Mouse (Mus musculus) hindbrain, embryonic 10.5 days (tissue): ENCODE results near the gene 1700067P10Rik. TPM values are rescaled to one million over a fixed set of nuclear protein-coding genes. Genes with fewer than 3 reads are reported as not detected.

Experiments
- DNase-seq: peaks from one replicate; pipeline ENCODE4 v3.0.0-alpha.2; 2017; ENCODE audit warnings: low spot score
- H3K27ac ChIP-seq: fragments of 300-500 bp; sonication (generic); 2 replicates; pipeline ENCODE4 v1.5.1; 2016; ENCODE audit warnings: mild to moderate bottlenecking, moderate library complexity
- H3K27me3 ChIP-seq: fragments of 300-500 bp; sonication (generic); 2 replicates; pipeline ENCODE4 v1.6.1; 2016; ENCODE audit warnings: mild to moderate bottlenecking; ENCODE audit not compliant: poor library complexity, insufficient read depth, severe bottlenecking
- H3K36me3 ChIP-seq: fragments of 300-500 bp; sonication (generic); 2 replicates; pipeline ENCODE4 v1.6.1; 2016; ENCODE audit warnings: mild to moderate bottlenecking, moderate library complexity
- H3K4me1 ChIP-seq: fragments of 300-500 bp; sonication (generic); replicated peaks from 2 replicates; pipeline ENCODE4 v1.6.1; 2016; ENCODE audit warnings: mild to moderate bottlenecking
- H3K4me3 ChIP-seq: fragments of 300-500 bp; sonication (generic); 2 replicates; pipeline ENCODE4 v1.5.1; 2016; ENCODE audit warnings: mild to moderate bottlenecking, moderate library complexity
- H3K9me3 ChIP-seq: fragments of 300-500 bp; sonication (generic); 2 replicates; pipeline ENCODE4 v1.6.1; 2016; ENCODE audit warnings: mild to moderate bottlenecking, moderate library complexity
- WGBS: fragments of 180-500 bp; shearing (Covaris S2); methylation state at CpG from one replicate; pipeline ENCODE4 v1.1.7; 2016; 5-methylcytosine and 5-hydroxymethylcytosine counted together
- polyA plus RNA-seq: library from polyadenylated mRNA; unstranded; fragments of >200 nt; fragmentation: Nextera tagmentation; extraction: Ambion mirVana; gene quantifications from 2 replicates; pipeline ENCODE4 v1.2.1, GENCODE M21; 2016

The 1700067P10Rik gene
- 0.14 and 0.20 TPM in 2 replicates for polyA plus RNA-seq

DNA sequence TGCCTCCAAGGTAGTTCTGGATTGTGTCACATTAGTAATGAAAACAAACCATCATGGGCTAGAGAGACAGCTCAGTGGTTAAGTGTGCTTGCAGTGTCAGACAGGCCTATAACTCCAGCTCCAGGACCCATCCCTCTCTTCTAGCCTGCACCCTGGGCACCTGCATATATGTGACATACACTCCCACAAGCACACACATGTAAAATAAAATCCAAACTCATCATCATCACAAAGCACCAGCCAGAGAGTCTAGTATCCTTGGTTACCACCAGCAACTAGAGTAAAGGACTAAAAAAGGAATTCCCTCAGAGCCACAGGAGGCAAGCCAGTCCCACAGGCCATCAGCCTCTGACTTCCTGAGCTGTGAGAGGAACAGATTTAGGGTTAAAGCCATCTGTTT is at the start of gene 1700067P10Rik:
Gene 1700067P10Rik, plus strand, starts transcription at position 301 of the 400 bp plus-strand sequence.
- H3K27me3 ChIP-seq = peaks cover 15% of the 10 kb centered on the region
- H3K4me3 ChIP-seq = no peak within 1 kb of the TSS
- no peak for DNase-seq
- peaks cover 15% of the 10 kb centered on the region; the same call in 1 of the 2 replicates for H3K4me1 ChIP-seq
- 0 out of 2 replicates have a peak within 1 kb of the TSS, but pooled peaks have one; percentile 45 for H3K27ac ChIP-seq
- no peaks in the 10 kb centered on the region for H3K36me3 ChIP-seq
- H3K9me3 ChIP-seq = peaks cover 7% of the 10 kb centered on the region; the same call in 1 of the 2 replicates

DNA sequence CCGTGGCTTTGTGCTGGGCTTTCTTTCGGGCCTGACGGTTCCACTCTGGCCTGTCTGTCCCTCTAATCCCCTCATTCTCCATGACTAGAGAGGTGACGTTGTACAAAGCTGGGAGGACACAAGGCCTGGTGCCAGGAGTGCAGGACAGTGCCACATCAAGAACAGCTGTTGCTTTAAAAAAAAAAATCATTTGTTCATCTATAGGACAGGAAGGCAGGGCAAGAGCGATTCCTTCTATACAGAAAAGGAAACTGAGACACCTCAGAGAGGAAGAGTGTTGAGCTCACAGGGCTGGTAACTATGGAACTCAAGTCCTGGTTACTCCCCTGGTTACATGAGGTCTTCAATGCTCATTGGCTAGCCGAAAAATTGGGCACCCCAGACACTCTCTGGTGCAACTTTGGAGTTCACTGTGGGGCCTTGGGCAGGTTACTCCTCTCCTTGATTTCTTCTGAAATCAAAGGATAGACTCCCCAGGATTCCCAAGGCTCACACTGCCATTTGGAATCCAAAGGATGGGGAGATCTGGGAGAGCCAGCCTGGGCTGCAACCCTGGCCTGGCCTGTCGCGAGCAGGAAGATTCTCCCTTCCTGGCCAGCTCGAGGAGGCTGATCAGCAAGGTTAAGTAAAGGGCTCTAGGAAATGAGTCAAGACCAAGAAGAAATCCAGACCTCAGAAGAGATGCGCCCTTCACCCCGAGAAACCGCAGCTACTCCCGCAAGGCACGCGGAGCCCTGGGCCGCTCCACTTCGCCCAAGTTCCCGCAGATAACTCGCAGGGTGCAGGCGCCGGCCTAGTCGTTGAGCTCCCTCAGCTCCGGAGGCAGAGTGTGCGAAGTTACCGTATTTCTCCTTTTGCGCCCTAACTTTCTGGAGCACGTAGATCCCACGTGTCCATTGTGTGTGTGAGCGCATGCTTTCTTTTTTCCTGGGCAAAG is 47.5 kb upstream of the 1700067P10Rik start:
- H3K36me3 ChIP-seq = no peaks in the 10 kb centered on the region
- H3K27ac ChIP-seq = peak overlapping the region; percentile 87
- H3K4me1 ChIP-seq = peaks cover 31% of the 10 kb centered on the region
- WGBS = 4% methylated on average over 29 of the region's 29 CpGs
- DNase-seq = peak; percentile 76
- 0 out of 2 replicates have a peak, but pooled peaks cover 3% of the 10 kb centered on the region for H3K9me3 ChIP-seq
- H3K27me3 ChIP-seq = peaks cover 26% of the 10 kb centered on the region
- H3K4me3 ChIP-seq = peak overlapping the region; percentile 36

DNA sequence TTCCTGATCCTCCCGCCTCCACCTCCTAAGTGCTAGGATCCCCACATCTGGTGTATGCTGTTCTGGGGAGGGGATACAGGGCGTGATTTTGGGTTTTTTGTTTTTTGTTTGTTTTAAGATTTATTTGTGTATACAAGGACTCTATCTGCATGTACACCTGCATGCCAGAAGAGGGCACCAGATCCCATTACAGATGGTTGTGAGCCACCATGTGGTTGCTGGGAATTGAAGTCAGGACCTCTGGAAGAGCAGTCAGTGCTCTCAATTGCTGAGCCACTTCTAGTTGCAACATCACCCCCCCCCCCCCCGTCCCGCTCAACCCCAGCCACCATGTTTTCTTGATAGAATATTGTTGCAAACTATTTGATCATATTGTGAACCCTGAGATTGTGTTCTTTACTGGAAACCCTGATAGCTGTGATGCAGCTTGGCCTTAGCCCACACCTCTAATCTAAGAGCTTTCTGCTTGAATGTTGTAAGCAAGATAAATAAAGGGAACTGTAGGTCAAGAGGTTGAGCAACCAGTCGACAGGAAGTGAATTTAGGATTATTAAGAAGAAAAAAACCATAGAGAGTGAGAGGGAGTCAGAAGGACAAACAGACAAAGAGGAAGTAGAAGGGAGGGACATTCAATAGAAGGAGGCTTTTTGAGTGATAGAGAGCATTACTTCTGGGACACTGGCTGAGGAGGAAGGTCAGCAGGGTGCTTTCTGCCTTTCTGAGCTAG is 45.8 kb upstream of the 1700067P10Rik start:
- Histone ChIP-seq H3K36me3 (no peaks in the 10 kb centered on the region), H3K4me3 (no peak overlapping the region), H3K27ac (no peak overlapping the region), H3K9me3 (0 out of 2 replicates have a peak, but pooled peaks cover 3% of the 10 kb centered on the region), H3K27me3 (peaks cover 15% of the 10 kb centered on the region), H3K4me1 (peaks cover 31% of the 10 kb centered on the region)
- no peak for DNase-seq
- WGBS = 75% methylated on average over 5 of the region's 5 CpGs

DNA sequence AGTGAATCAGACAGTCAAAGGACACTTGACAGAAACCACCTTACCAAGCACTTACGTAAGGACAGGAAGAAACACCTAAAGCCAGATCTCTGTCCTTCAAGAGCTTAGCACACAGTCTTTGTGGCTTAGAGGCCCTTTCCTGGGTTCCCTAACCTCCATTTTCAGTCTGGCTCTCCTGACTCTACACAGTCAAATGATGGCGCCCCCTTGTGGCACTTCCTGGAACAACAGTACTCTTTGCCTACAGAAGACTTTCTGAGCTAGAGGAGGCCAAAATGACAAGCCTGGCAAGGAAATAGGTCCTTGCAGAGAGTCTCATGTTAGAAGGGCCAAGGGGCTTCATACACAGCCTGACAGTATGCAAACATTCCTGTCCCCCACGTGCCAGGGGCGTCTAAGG is 43.5 kb upstream of the 1700067P10Rik start:
- Histone ChIP-seq H3K36me3 (no peaks in the 10 kb centered on the region), H3K9me3 (0 out of 2 replicates have a peak, but pooled peaks cover 3% of the 10 kb centered on the region), H3K27ac (no peak overlapping the region), H3K27me3 (peaks cover 18% of the 10 kb centered on the region), H3K4me3 (no peak overlapping the region), H3K4me1 (peaks cover 19% of the 10 kb centered on the region)
- DNase-seq = peak; percentile 78
- 34% methylated on average over 4 of the region's 4 CpGs for WGBS

DNA sequence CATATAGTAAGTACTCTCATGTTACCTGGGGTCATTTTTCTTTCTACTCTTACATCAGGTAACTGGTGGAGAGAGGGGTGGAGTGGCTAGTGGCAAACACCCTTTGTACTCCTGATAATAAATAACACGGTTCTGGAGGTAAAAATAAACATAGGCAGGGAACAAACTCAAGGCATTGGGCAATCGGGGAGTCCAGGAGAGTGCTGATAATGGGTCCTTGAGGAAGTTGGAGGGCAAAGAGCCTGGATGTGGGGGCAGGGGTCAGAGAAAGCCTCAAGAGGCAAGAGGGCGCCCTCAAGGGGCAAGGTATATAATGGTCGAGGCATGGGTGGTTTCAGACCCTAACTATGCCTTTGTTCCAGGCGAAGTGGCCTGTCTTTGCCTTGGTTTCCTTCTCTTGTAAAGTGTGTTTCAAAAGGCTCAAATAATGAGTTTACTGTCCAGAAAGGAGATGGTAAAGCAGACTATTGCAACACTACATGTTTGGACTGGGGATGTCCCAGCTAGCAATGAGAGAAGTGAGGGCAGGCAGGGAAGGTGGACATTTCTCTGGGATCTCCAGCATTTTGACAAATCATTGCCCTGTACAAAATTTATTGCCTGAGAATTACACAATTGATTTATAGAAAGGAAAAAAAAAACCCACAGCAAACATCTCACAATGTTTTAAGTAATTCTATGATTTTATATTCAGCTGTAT is 37.3 kb upstream of the 1700067P10Rik start:
- Histone ChIP-seq H3K36me3 (no peaks in the 10 kb centered on the region), H3K27ac (no peak overlapping the region), H3K4me1 (peaks cover 14% of the 10 kb centered on the region), H3K27me3 (peaks cover 44% of the 10 kb centered on the region), H3K4me3 (no peak overlapping the region), H3K9me3 (no peaks in the 10 kb centered on the region)
- no peak for DNase-seq
- 78% methylated on average over 5 of the region's 5 CpGs for WGBS

DNA sequence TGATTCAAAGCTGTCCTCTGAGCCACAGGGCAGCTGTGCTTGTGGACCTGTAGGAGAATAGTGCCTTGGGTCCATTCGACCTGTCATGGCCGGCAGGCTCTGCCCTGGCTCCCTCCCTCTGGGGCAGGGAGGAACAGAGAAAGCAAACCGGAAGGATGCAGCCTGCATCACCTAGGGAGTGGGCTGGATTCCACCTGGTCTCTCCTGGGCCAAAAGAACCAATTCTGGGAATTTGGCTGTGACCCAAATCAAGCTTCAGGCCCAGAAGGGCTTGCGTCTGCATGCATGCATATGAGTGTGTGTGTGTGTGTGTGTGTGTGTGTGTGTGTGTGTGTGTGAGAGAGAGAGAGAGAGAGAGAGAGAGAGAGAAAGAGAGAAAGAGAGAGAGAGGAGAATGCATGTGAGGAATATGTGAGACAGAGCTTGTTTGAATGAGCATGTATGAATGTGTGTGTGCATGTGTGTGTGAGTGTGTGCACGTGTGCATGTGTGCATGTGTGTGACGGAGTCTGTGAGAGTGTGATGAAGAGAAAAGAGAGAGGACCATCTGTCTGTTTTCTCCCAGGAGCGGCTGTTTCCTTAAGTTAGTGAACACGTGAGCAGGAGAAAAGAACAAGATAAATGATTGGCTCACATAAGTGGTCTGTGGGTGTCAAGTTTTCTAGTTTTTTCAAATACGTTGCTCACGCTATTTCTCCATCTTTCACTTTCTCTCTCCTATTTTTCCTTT is 36.6 kb upstream of the 1700067P10Rik start:
- peaks cover 21% of the 10 kb centered on the region for H3K4me1 ChIP-seq
- 79% methylated on average over 10 of the region's 10 CpGs for WGBS
- no peaks in the 10 kb centered on the region for H3K9me3 ChIP-seq
- H3K27me3 ChIP-seq = peaks cover 51% of the 10 kb centered on the region
- no peaks in the 10 kb centered on the region for H3K36me3 ChIP-seq
- DNase-seq = no peak
- no peak overlapping the region for H3K4me3 ChIP-seq
- H3K27ac ChIP-seq = no peak overlapping the region

DNA sequence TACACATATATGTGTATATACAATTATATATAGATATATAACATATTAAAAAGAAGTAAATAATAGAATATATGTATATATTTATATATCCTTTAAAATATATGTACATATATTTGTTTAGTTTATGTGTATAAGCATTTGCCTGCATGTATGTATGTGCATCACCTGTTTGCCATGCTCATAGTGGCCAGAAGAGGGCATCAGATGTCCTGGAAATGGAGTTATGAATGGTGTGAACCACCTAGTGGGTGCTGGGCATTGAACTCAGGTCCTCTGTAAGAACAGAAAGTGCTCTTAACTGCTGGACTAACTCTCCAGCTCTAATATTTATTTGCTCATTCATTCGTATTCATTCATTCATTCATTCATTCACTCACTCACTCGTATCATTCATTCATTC is 35.5 kb upstream of the 1700067P10Rik start:
- Histone ChIP-seq H3K27ac (no peak overlapping the region), H3K36me3 (no peaks in the 10 kb centered on the region), H3K9me3 (no peaks in the 10 kb centered on the region), H3K4me1 (peaks cover 29% of the 10 kb centered on the region), H3K4me3 (no peak overlapping the region), H3K27me3 (peaks cover 56% of the 10 kb centered on the region)
- no peak for DNase-seq
- WGBS = 82% methylated on average over 2 of the region's 2 CpGs

DNA sequence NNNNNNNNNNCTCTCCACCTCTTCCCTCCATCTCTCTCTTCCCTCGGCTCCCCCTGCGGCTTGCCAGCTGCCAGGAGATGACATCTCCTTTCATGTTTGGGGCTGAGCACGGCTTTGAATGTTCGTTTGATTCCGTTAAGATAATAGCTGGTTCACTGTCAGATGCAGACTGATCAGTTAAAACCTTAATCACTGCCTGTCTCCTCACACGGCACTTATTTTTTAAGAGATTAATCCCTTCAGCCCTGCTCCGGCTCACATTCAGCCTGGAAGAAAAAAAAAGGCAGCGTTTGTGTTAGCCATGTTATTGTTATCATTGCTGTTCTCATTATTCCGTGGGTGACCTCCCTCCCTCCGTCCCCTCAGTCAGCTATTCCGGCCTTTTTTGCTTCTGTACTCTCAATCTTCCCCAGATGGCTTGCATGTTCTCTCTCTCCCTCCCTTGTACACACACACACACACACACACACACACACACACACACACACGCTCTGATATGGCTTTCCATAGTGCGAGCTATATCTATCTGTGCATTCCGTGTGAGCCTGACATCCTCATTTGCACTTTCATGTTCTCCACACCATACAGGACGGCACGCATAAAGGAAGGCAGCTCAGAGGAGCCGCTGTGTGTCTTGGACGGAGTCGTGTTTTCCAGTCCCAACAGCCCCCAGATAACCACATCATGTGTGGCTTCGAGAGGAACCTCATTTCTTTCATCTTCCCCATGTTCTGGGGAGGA is 33.9 kb upstream of the 1700067P10Rik start:
- peaks cover 56% of the 10 kb centered on the region for H3K27me3 ChIP-seq
- H3K27ac ChIP-seq = peak overlapping the region; percentile 6; the same call in 1 of the 2 replicates
- H3K4me3 ChIP-seq = no peak overlapping the region
- 51% methylated on average over 20 of the region's 20 CpGs for WGBS
- DNase-seq = no peak
- H3K36me3 ChIP-seq = no peaks in the 10 kb centered on the region
- H3K9me3 ChIP-seq = no peaks in the 10 kb centered on the region
- H3K4me1 ChIP-seq = peaks cover 26% of the 10 kb centered on the region

DNA sequence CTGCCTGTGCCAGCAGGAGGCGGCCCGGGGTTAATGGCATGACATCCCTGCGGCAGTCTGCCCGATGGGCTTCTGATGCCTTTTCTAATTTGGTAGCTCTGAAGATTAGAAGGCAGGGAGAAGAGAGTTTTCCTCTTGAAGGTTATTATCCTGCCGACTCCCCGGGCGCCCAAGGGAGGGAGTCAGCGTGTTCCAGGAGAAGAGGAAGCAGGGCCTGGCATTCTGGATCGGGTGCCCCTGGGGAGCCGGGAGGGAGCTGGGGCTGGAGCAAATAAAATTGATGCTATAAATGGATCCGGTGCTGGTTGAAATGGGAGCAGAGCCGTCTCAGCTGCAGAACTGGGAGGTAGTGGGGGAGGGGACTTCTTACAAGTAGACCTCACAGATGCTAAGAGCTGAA is 31.7 kb upstream of the 1700067P10Rik start:
- H3K27ac ChIP-seq = peak overlapping the region; percentile 53; the same call in 1 of the 2 replicates
- H3K4me3 ChIP-seq = peak overlapping the region; percentile 28
- no peak for DNase-seq

DNA sequence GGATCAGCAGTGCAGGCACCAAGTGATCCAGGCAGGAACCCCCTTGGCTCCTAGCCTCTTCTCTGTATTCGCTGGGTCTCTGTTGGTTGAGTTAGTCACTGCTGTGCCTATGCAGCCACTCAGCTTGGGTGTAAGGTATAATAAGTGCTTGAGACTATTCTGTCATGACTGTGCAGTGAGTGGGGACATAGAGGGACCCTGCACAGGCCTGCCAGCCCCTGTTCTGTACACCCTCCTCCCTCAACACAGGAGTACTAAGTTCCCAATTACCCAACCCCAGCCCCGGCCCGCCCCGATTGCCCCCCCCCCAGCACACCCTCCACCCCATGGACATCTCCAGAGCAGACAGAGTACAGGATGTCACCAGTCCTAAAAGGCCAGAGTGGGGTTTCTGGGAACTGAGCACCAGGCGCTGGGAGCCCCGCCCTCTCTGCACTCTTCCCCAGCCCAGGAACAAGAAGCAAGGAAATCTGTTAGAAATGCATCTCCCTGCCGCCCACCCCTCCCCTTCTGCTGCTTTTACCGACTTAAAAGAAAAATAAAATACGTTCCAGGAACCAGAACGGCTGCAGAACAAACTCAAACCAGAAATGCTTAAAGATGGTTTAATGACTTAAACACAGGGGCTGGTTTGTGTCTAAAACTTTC is 24.8 kb upstream of the 1700067P10Rik start:
- 50% methylated on average over 10 of the region's 10 CpGs for WGBS
- no peaks in the 10 kb centered on the region for H3K9me3 ChIP-seq
- H3K4me3 ChIP-seq = no peak overlapping the region
- H3K36me3 ChIP-seq = no peaks in the 10 kb centered on the region
- H3K27ac ChIP-seq = 0 out of 2 replicates have a peak overlapping the region, but pooled peaks have one; percentile 3
- H3K27me3 ChIP-seq = peaks cover 18% of the 10 kb centered on the region
- no peak for DNase-seq
- H3K4me1 ChIP-seq = peaks cover 20% of the 10 kb centered on the region

More for the DNA sequence above, 31.7 kb upstream of the 1700067P10Rik start:
- WGBS = 4% methylated on average over 12 of the region's 12 CpGs
- peaks cover 23% of the 10 kb centered on the region for H3K4me1 ChIP-seq
- H3K27me3 ChIP-seq = peaks cover 53% of the 10 kb centered on the region
- no peaks in the 10 kb centered on the region for H3K36me3 ChIP-seq
- no peaks in the 10 kb centered on the region for H3K9me3 ChIP-seq

DNA sequence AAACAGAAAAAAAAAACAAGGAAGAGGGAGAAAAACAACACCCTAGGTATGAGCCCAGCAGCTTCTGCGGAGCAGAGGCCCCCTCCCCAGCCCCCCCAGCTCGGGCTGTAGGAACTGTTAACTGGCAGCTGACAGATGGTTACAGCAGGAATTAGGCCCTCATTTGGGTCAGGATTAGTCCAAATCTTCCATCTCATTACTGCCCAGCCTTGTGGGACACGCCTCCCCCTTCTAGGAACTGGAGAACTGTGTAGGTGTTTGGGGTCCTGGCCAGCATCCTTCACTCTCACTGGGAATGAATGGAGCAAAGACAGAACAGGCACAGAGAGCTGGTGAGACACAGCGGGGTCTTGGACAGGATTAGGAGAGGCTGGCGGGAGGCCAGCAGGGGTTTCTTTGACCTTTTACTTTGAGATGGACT is 24.0 kb upstream of the 1700067P10Rik start:
- no peaks in the 10 kb centered on the region for H3K9me3 ChIP-seq
- H3K27ac ChIP-seq = no peak overlapping the region
- no peaks in the 10 kb centered on the region for H3K36me3 ChIP-seq
- 34% methylated on average over 5 of the region's 5 CpGs for WGBS
- H3K4me3 ChIP-seq = no peak overlapping the region
- H3K4me1 ChIP-seq = peaks cover 20% of the 10 kb centered on the region
- no peak for DNase-seq
- H3K27me3 ChIP-seq = peaks cover 14% of the 10 kb centered on the region
